Mouse (Mus musculus) heart, postnatal 0 days (tissue): Measurements from ENCODE around the gene Vsnl1.

Source experiments
- CTCF ChIP-seq: IDR thresholded peaks from 2 replicates; pipeline ENCODE4 v1.5.1; 2016; ENCODE audit warnings: antibody characterized with exemption, control low read depth, low read depth
- EP300 ChIP-seq: IDR thresholded peaks from 2 replicates; pipeline ENCODE4 v1.6.1; 2016; ENCODE audit warnings: antibody characterized with exemption, low read depth

DNA sequence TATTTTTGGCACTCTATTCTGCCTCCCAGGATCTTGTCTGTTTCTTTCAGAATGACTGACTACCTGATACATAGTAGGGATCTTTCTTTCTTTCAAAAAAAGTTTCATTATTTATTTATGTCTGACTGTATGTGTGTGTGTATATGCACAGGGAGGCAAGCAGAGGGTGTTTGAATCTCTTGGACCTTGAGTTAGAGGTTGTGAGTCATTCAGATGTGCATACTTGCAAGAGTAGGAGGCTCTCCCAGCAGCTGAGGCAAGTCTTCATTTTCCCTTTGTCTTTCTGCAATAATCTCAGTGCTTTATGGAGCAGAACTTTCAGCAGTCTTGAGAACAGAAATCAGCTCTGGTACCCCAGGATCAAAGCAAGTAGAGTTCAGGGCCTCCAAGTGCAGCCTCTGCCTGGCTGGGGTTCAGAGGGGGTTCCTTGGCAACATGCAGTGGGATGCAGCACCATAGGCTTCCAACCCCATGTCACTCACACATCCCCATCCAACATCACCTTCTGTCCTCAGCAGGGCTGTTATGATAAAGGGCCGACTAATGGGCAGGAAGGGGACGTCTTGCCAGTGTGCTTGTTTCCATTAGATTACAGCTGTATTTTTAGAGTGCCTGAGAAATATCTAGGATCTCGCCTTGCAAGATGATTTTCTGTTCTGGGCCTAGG is 69.2 kb downstream of the Vsnl1 start:
- TF ChIP-seq CTCF = no peak
- TF ChIP-seq EP300 = no peak
